Mouse (Mus musculus): ENCODE measurements around the gene Dyx1c1. TPM values are rescaled to one million over a fixed set of nuclear protein-coding genes. Genes with fewer than 3 reads are reported as not detected.

The Dyx1c1 gene
- total RNA-seq, 4 experiments from 2014 or later: 0.41 to 0.72 (median 0.56) TPM

DNA sequence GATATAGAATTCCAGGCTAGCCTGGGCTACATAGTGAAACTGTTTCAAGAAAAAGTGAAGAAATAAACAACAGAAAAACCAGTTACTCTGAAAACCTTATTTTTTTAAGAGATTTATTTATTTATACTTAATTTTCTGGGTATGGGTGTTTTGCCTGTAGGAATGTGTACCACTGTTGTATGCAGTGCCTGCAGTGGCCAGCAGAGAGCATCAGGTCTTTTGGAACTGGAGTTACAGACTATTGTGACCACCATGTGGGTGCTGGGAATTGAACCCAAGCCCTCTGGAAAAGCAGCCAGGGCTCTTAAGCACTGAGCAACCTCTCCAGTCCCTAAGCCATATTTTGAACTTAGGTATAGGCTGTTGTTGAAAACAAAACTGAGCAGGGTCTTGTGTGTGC is 14.4 kb downstream of the Dyx1c1 start:
- no peak for DNase-seq (ENCODE audit: low spot score)

DNA sequence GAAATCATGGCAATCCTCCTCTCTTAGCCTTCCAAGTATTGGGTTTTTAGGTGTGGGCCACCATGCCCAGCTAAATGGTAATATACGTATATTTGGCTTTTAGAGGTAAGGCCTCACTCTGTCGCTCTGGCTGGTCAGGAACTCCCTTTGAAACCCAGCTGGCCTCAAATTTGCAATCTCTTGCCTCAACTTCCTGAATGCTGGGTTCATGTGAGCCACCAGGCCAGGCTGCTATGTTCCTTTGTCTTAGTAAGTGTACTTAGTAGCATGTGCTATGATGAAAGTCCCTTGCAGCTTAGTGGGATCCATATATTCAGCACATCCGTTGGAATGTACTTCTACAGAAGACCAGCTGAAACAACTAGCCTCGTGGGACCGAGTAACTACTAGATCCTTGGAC is 16.1 kb downstream of the Dyx1c1 start:
- DNase-seq (ENCODE audit: low spot score): no peak

DNA sequence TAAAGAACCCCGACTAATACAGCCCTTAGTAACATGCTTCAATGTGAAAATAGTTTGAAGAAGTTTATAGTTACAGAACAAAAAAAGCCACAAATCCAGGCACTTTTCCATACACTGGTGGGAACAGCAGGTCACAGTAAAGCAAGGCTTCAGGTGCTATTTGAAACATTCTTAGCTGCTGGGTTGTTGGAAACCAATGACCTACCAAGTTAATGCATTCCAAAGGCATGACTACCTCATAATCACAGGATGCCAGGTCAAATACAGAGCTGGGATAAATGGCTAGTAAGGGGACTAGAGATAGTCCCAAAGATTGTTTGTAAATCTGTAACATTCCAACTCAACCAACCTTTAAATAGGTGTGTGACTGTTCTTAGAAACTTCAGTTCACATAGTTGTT is 16.7 kb downstream of the Dyx1c1 start:
- no peak for DNase-seq (ENCODE audit: low spot score)

DNA sequence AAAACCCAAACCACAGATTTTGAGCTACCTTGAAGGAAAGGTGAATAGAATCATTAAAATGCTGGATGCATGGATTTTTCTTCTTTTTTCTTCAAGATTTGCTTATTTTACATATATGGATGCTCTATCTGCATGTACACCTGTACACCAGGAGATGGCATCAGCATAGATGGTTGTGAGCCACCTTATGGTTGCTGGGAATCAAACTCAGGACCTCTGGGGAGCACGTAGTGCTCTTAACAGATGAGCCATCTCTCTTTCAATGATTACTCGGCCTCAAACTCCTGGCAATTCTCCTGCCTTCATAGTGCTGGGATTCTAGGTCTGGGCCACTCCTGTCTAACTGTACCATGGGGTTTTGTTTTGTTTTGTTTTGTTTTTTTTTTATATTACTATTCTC is 24.5 kb downstream of the Dyx1c1 start:
- DNase-seq (ENCODE audit: low spot score): no peak

DNA sequence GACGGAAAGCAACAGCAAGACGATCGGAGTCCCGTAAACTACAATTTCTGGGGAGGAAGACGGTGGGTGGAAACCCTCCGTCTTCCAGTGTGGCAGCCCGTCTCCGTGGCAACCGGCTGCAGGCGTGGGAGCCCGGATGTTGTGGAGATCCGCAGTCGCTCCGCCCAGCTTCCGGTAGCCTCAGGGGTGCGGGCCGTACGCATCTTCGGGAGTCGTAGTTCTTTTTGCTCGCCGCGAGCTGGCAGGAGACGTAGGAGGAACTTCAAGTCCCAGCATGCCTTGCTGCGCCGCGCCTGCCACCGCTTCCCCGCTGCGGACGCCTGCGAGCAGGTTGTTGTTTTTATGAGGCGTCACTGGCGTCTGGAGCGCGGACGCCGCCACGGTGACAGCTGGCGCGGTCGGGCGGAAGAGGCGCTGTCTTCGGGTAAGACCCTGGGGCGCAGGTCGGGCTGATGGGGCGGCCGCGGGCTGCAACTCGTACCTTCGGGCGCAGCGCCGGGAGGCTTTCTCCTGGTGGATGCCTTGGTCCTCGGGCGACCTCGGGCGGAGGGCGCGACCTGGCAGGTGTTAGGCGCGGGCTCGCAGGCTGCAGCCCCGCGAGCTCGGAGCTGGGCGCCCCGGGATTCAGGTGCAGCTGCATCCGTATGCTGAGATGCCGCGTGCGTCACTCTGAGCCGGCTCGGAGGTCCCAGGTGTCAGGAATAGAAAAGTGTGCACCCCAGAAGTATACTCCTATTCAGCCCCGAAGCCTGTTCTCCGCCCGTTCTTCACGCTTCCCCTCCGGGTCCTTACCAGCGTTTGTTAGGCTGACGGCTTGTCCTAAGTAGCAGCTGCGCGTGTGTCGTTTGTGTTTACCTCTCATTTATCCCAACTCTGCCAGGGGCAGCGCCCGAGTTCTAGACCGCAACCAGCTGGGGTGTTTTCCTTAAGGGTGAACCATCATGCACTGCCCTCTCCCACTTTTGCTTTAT is 26.9 kb downstream of the Dyx1c1 start, which contains the start of the genes Ccpg1os and Ccpg1:
Ccpg1os (minus strand) TSS at position 133 of the 971 bp plus-strand sequence.
Ccpg1 (plus strand) TSS at position 180 of the 971 bp plus-strand sequence.
- DNase-seq (ENCODE audit: low spot score): peak; percentile 95

DNA sequence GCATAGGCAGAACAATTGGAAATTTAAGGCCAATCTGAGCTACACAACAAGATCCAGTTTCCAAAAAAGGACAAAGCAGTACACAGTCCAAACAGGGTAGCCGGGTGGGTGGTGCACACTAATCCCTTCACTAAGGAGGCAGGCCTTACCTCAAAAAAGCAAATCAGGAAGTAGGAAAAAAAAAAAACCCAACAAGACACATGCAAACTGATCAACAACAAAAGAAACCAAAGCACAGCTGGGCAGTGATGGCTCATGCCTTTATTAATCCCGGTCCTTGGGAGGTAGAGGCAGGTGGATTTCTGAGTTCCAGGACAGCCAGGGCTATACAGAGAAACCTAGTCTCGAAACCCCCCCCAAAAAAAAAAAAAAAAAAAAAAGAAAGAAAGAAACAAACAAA is 29.1 kb downstream of the Dyx1c1 start:
- no peak for DNase-seq (ENCODE audit: low spot score)

DNA sequence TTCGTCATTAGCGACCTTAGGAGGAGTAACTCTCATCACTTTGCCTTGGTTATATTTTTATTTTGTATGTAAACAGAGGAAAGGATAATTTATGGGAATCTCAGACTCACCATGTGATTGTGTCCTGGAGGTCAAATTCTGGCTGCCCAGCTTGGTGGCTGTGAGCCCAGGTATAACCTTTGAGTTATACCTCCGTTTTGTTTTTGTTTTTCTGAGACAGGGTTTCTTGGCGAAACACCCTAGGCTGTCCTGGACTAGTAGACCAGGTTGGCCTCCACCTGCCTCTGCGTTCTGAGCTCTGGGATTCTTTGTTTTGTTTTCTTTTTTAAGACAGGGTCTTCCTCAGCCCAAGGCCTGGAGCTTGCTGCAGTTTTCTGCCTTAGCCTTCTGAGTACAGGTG is 30.1 kb downstream of the Dyx1c1 start:
- no peak for DNase-seq (ENCODE audit: low spot score)

DNA sequence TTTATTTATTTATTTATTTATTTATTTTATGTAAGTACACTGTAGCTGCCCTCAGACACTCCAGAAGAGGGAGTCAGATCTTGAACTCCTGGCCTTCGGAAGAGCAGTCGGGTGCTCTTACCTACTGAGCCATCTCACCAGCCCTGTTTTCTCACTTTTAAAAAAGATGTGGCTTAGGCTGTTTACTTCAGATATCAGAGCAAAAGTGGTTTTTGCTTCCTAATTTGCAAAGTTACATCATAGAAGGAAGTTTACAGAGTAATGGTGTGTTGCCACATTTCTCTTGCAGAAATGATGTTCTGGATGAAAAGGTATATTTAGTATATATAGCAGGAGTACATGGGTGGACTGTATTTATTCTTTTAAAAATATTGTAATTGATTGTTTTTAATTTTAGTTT is 32.8 kb downstream of the Dyx1c1 start:
- DNase-seq (ENCODE audit: low spot score): no peak

DNA sequence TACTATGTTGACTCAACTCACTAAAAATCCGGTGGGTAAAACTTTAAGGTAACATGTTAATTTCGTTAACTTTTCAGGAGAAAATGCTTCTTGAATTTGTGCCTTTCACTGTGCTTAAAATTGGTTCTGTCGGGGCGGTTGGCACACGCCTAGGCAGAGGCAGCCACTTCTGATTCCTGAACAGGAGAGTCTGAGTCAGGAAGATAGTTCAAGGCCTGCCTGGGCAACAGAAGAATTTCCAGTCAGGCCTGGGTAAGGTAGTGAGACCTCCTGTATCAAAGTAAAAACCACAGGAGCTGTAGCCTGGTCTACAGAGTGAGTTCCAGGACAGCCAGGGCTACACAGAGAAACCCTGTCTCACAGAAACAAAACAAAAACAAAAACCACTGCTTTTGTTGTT is 34.0 kb downstream of the Dyx1c1 start:
- DNase-seq (ENCODE audit: low spot score): no peak

DNA sequence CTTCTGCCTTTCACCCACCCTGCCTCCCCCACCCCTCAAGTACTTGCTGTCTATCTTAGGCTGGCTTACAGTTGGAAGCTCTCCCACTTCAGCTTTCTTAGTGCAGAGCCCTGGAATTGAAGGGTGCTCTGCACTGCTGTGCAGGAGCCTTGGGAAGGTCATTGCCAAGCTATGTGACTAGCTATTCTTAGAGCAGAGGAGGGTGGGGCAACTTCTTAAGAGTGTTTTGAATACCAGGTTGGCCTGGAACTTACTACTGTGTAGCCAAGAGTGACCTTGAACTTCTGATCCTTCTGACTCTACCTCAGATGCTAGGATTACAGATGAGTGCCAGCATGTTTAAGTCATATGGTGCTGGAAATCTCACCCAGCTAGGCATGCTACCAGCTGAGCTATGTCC is 37.6 kb downstream of the Dyx1c1 start:
- DNase-seq (ENCODE audit: low spot score): no peak

DNA sequence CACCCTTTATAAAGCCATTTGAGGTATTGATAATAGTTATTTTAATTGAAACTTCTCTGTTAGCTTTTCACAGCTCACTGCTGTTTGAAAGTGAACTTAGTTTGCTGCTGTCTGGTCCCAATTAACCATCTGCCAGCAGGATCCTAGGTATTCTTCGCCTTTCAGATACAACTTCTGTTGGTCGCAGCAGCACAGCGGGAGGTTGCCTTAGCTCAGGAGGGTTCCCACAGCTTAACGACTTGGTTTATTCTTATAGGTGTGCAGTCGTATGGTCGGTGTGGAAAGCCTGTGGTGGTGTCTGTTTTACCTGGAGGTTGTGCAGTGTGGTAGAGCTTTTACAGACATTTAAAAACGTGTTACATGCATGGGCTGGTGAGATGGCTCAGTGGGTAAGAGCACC is 38.2 kb downstream of the Dyx1c1 start:
- DNase-seq (ENCODE audit: low spot score): no peak

DNA sequence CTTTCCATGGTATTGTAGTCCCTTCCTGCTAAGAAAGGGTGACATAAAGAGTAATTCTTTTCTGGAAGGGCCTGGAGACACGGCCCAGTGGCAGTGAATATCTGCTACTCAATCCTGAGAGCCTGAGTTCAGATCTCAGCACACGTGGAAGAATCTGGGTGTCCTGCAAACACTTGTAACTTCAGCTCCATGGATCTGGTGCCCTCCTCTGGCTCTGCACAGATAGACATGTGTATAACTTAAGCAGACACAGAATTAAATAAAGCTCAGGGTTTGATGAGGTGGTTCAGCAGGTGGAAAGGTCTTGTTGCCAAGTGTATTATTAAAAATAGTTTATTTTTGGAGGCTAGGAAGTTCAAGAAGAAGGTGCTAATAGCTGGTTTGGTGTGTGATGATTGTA is 41.9 kb downstream of the Dyx1c1 start:
- DNase-seq (ENCODE audit: low spot score): no peak

DNA sequence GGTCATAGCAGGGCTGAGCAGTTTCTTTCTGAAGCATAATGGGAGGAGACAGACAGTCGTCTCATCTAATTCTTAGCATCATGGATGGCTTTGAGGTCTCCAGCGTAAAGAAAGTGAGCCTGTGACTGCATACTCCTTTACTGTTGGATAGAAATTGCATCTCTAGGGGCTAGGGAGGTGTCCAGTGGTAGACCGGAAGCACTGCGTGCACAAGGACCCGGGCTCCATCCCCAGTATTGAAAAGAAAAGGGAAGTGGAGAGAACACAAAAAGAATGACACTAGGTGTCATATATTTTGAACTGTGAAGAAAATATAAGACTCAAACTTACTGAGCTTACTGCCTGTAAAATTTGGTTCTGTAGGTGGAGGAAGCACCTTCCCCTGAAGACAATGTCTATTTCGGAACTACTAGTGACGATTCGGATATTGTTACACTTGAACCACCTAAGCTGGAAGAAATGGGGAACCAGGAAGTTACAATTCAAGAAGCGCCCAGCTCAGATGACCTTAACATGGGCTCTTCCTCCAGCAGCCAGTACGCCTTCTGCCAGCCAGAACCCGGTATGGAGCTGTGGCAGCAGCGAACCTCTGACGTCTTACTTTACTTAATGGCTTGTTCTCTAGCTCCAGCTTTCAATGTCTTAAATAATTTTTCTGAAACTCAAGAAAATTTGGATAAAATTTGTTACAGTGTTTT is 42.9 kb downstream of the Dyx1c1 start:
- DNase-seq (ENCODE audit: low spot score): no peak

DNA sequence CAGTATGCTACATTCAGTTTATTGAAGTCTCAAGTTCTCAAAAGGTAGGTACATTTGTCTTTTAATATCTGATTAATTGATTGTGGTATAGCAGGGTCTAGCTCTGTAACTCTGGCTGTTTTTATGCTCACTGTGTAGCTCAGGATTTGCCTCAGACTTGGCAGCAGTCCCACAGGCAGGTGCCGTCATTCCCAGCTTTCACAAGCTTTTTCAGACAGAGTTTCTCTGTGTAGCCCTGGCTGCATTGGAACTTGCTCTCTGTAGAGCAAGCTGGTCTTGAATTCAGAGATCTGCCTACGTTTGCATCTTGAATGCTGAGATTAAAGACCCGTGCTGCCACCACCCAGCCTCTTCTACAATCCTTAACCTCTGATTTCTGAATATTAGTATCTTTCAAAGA is 43.6 kb downstream of the Dyx1c1 start:
- DNase-seq (ENCODE audit: low spot score): no peak

DNA sequence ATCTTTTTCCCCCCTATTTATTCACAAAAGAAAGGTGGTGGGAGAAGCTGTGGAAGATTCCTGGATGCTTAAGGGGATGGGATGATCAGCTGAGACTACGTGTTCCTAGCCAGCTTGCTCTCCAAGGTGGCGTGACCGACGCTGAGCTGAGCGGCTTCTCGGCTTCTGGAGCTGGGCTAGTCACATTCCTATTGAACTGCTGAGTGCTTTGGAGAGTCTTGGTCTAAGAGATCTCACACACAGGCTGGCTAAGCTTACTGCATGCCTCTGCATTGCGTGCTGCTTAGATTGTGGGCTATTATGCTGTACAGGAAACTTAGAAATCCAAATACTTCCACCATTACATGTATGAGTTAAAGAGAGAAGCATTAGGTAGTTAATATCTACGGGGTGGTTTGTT is 45.5 kb downstream of the Dyx1c1 start:
- DNase-seq (ENCODE audit: low spot score): no peak

DNA sequence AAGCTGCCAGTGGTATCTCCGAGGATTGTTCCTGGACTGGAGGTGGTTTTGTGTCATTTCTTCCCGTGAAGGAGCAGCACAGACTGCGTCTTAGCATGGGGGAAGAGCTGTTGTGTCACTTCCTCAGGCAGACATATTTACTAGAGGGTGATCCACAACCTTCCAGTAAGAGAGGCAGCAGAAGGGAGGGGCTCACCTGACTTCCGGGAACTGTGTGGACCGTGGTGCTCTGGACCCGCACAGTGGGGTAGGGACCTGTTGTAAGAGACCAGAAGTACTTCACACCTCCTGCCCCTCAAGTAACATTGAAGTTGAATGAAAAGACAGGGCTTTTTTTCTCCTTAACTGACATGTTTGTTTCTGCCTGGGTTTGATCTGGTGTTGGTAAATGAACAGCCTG is 46.5 kb downstream of the Dyx1c1 start:
- DNase-seq (ENCODE audit: low spot score): no peak

DNA sequence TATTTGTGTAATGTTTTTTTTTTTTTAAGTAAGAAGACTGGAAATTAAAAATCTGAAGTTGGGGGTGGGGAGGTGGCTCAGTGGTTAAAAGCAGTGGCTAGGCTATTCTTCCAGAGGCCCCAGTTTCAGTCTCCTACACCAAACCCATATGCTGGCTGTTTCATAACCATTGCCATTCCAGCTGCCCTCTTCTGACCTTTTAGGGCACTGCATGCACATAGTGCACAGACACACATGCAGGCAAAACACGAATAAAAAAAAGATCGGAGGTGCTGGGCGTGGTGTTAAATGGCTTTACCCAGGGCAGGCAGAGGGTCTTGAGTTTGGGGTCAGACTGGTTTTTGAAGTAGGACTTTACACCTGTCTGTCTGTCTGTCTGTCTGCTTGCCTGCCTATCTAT is 47.6 kb downstream of the Dyx1c1 start:
- no peak for DNase-seq (ENCODE audit: low spot score)

DNA sequence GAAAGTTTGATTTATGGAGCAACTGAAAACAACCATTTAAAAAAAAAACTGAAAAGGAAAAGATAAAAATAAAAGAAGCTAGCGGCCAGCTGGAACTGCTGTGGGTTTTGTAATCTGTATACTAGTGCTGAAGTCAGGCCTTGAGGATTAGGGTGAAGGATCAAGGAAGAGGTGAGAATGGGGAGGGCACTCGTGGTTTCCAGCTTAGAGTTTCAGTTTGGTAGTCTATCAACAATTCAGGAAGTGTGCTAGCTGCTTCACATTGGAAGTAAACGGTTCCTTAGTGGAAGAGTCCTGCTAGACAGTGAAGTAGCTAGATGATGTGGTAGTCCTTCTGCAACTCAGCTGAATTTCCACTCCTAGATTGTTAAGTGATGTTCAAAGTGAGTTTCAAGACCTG is 49.8 kb downstream of the Dyx1c1 start:
- no peak for DNase-seq (ENCODE audit: low spot score)

DNA sequence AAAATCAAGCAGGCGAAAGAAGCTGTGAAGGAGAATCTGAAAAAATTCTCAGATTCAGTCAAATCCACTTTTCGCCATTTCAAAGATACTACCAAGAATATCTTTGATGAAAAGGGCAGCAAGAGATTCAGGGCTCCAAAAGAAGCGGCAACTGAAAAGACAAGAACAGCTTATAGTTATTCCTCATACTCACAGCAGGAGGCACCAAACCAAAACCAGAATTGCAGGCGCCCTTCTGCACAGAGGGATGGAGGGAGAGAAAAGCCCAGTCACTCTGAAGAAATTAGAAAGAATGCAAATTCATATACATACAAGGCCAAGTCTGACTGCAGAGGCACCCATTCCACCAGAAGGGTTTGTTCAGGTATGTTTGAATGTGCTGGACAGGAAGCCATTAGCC is 54.0 kb downstream of the Dyx1c1 start:
- DNase-seq (ENCODE audit: low spot score): no peak

DNA sequence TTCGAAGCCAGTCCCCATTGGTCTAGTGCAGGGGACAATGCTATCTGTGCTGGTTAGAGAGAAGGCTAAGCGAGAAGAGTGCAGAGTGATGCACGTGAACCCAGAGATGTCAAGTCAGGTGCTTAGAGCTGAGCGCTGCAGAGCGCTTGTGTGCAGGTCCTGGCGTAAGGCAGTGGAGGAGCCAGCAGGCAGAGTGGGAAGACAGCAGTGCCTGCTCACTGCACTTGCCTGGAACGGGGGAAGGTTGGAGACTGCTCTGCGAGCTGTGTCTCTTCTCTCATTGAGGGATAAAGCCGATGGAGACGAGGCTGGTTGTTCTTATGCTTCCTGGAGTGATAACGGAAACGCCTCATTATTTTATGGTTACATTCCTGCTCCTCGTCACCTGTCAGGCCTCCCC is 56.1 kb downstream of the Dyx1c1 start:
- DNase-seq (ENCODE audit: low spot score): no peak

DNA sequence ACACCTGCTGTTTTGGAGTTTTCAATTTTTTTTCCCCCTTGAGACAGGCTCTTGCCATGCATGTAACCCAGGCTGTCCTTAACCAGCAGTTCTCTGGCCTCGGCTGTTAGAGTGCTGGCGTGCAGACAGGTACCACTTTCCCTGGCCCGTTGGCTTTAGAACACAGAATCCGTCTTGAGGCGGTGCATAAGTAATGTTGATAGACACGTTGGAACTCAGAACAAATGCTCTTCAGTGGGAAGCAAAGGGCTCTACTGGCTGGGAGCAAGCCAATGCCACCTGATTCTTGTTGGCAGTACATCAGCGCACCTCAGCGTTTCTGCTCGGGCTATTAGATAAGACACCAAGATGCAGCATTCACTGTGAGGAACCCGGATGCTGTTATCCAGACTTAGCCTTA is 61.3 kb downstream of the Dyx1c1 start:
- no peak for DNase-seq (ENCODE audit: low spot score)

DNA sequence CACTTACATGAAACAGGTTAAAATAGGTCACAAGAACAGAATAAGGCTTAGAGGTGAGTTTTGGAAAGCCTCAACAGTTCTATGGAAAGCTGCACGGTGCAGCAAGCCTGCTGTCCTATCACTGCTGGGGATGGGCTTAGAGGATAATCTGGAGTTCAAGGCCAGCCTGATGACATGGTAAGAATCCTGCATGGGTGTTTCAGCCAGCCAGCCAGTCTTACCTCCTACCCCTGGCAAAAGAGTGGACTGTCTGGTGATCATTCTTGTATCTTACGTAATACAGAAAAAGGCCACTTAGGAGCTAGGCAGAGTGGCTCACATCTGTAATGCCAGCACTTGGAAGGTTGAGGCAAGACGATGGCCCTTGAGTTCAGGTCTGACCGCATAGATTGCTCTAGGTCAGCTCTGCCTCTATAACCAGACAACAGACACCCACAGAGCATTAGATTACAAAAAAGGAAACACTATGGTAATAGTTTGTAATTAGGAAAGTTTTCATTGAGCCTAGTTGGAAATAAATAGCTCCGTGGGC is 62.0 kb downstream of the Dyx1c1 start:
- DNase-seq (ENCODE audit: low spot score): no peak

All from heart, adult 8-10 months (tissue).